Mouse (Mus musculus) MEL (cell line): ENCODE measurements at regions not wholly inside any gene's neighbourhood (a gene's known extent, or its start where the extent isn't known, plus 50 kb on each side); places are given as distances from the start of the nearest gene placed in this dataset.

Source experiments
- CTCF ChIP-seq, 3 experiments: IDR thresholded peaks in 2 of 3; conservative IDR thresholded peaks in 1 of 3; 2 replicates each; pipeline ENCODE4 v1.5.1; 2011 to 2012; ENCODE audit warnings: low read length in 3 of 3, low read depth in 2 of 3, mild to moderate bottlenecking in 2 of 3, improper control_type of control experiment in 1 of 3, inconsistent platforms in 1 of 3, mixed read lengths in 1 of 3, moderate library complexity in 1 of 3; ENCODE audit not compliant: control insufficient read depth in 1 of 3, insufficient read depth in 1 of 3, poor library complexity in 1 of 3, severe bottlenecking in 1 of 3
- ELF1 ChIP-seq: IDR thresholded peaks from 2 replicates; pipeline ENCODE4 v1.6.1; 2014; ENCODE audit warnings: low read depth, mild to moderate bottlenecking, inconsistent platforms, low read length, improper control_type of control experiment, moderate library complexity
- EP300 ChIP-seq, 2 experiments: IDR thresholded peaks; 2 replicates each; pipeline ENCODE4 v1.6.1; 2011; ENCODE audit warnings: improper control_type of control experiment in 2 of 2, low read length in 2 of 2, low read depth in 1 of 2, mild to moderate bottlenecking in 1 of 2
- SMC3 ChIP-seq: IDR thresholded peaks from 2 replicates; pipeline ENCODE4 v1.6.1; 2011; ENCODE audit warnings: low read depth, low read length, improper control_type of control experiment
- TBP ChIP-seq: IDR thresholded peaks from 2 replicates; pipeline ENCODE4 v1.8.0; 2011; ENCODE audit warnings: low read depth, low read length, improper control_type of control experiment
- TCF12 ChIP-seq: IDR thresholded peaks from 2 replicates; pipeline ENCODE4 v1.6.1; 2014; ENCODE audit warnings: low read depth, mild to moderate bottlenecking, inconsistent platforms, low read length, improper control_type of control experiment, moderate library complexity
- ZMIZ1 ChIP-seq: IDR thresholded peaks from 2 replicates; pipeline ENCODE4 v1.6.1; 2012; ENCODE audit warnings: low read depth, mild to moderate bottlenecking, inconsistent platforms, low read length, improper control_type of control experiment, moderate library complexity

DNA sequence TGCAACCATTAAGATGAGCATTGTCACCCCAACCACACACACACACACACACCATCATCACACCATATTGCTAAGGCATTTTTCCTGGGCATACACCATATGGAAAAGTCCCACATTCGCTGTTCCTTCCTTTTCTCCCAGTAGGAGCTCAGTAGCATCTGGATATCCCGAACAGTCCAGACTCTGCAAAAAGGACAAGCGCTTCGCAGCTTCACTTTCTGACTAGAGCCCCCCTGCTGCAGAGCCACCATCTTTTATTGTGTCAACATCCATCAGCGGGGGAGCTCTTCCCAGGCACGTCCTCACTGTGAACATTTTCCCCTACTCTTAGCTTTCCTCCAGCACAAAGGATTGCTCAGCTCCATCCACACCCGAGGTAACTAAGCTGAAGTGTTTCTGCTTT lies 300.1 kb downstream of the Mat2b start:
- TF ChIP-seq ELF1 = no peak
- no peak for TF ChIP-seq EP300 (IDR thresholded peaks at IDR 0.05; ENCODE audit: low read depth in 1 of 2, low read length in 2 of 2)
- TF ChIP-seq SMC3 = no peak
- TF ChIP-seq TCF12 = no peak
- TF ChIP-seq CTCF (IDR thresholded peaks at IDR 0.05 in 2 of 3, conservative IDR thresholded peaks at IDR 0.05 in 1 of 3; ENCODE audit: control insufficient read depth in 1 of 3, insufficient read depth in 1 of 3, low read depth in 2 of 3, low read length in 3 of 3, poor library complexity in 1 of 3, severe bottlenecking in 1 of 3) = no peak
- TF ChIP-seq ZMIZ1 = no peak
- TF ChIP-seq TBP = no peak
